Mouse (Mus musculus) hindbrain, postnatal 0 days (tissue): Measurements from ENCODE around the gene Ago4. TPM values are rescaled to one million over a fixed set of nuclear protein-coding genes. Genes with fewer than 3 reads are reported as not detected.

ENCODE experiments used
- ATAC-seq: fragments of 200-750 bp; cut with Nextera tagmentation; 2 replicates; pipeline ENCODE4 v1.8.0; 2017; ENCODE audit warnings: mild to moderate bottlenecking, moderate TSS enrichment, moderate library complexity
- DNase-seq: peaks from one replicate; pipeline ENCODE4 v3.0.0-alpha.2; 2015; ENCODE audit warnings: low spot score
- H3K27ac ChIP-seq: fragments of 300-500 bp; sonication (generic); 2 replicates; pipeline ENCODE4 v1.5.1; 2014; ENCODE audit warnings: mild to moderate bottlenecking
- H3K27me3 ChIP-seq: fragments of 300-500 bp; sonication (generic); 2 replicates; pipeline ENCODE4 v1.6.1; 2014; ENCODE audit warnings: low read length, mixed read lengths; ENCODE audit not compliant: insufficient read depth
- H3K36me3 ChIP-seq: fragments of 300-500 bp; sonication (generic); 2 replicates; pipeline ENCODE4 v1.6.1; 2014; ENCODE audit warnings: low read length, mixed read lengths; ENCODE audit not compliant: insufficient read depth
- H3K4me1 ChIP-seq: fragments of 300-500 bp; sonication (generic); 2 replicates; pipeline ENCODE4 v1.6.1; 2014; ENCODE audit warnings: antibody characterized with exemption, low read length, mixed read lengths; ENCODE audit not compliant: insufficient read depth
- H3K4me2 ChIP-seq: fragments of 300-500 bp; sonication (generic); 2 replicates; pipeline ENCODE4 v1.6.1; 2014; ENCODE audit warnings: low read depth, mild to moderate bottlenecking, low read length, moderate library complexity, mixed read lengths
- H3K4me3 ChIP-seq: fragments of 300-500 bp; sonication (generic); 2 replicates; pipeline ENCODE4 v1.5.1; 2014; ENCODE audit warnings: low read length
- H3K9ac ChIP-seq: fragments of 300-500 bp; sonication (generic); replicated peaks from 2 replicates; pipeline ENCODE4 v1.6.1; 2014; ENCODE audit warnings: mild to moderate bottlenecking, low read length, moderate library complexity, mixed read lengths
- H3K9me3 ChIP-seq: fragments of 300-500 bp; sonication (generic); 2 replicates; pipeline ENCODE4 v1.6.1; 2016; ENCODE audit warnings: low read length, mixed read lengths
- CTCF ChIP-seq: IDR thresholded peaks from 2 replicates; pipeline ENCODE4 v1.5.1; 2016; ENCODE audit warnings: antibody characterized with exemption, control low read depth, low read depth
- WGBS: fragments of 180-500 bp; shearing (Covaris S2); extraction: QIAGEN DNeasy Blood & Tissue Kit; methylation state at CpG from one replicate; pipeline ENCODE4 v1.1.7; 2014; 5-methylcytosine and 5-hydroxymethylcytosine counted together
- microRNA-seq, 2 experiments: library from miRNA; unstranded; fragments of <30 nt; microRNA quantifications; one replicate each; pipeline ENCODE4; 2016
- polyA plus RNA-seq: library from polyadenylated mRNA; unstranded; fragments of >200 nt; fragmentation: Nextera tagmentation; extraction: Ambion mirVana; gene quantifications from 2 replicates; pipeline ENCODE4 v1.2.1, GENCODE M21; 2015
- total RNA-seq: library from RNA; depleted of rRNA; stranded (reverse); fragments of >200 nt; gene quantifications from 2 replicates; pipeline ENCODE4 v1.2.3, GENCODE M21; 2014; rRNA removed

The Ago4 gene
- total and polyA plus RNA-seq, 2 experiments from 2014 or later, result 3.4 to 6.7 TPM

- WGBS, result 80% methylated on average over 1 of the region's 1 CpGs
- no peak overlapping the region for H3K4me2 ChIP-seq
- H3K9ac ChIP-seq, result no peak overlapping the region
- H3K36me3 ChIP-seq, result peaks cover 47% of the 10 kb centered on the region
- ATAC-seq, result no peak
- no peak overlapping the region for H3K4me3 ChIP-seq
- H3K9me3 ChIP-seq, result no peaks in the 10 kb centered on the region
- no peak overlapping the region for H3K27ac ChIP-seq
- no peak for DNase-seq
- no peak for TF ChIP-seq CTCF
- H3K27me3 ChIP-seq, result no peaks in the 10 kb centered on the region
- no peaks in the 10 kb centered on the region for H3K4me1 ChIP-seq
Measured at GRCm38 (mm10) chr4:126450268-126450667, 83.0 kb downstream of the Ago4 start.

- Histone ChIP-seq H3K9me3 (no peaks in the 10 kb centered on the region), H3K4me2 (no peak overlapping the region), H3K27ac (no peak overlapping the region), H3K9ac (no peak overlapping the region), H3K27me3 (no peaks in the 10 kb centered on the region), H3K4me1 (no peaks in the 10 kb centered on the region), H3K4me3 (no peak overlapping the region), H3K36me3 (peaks cover 49% of the 10 kb centered on the region)
- DNase-seq (no peak), ATAC-seq (no peak)
- no peak for TF ChIP-seq CTCF
- 87% methylated on average over 7 of the region's 7 CpGs for WGBS
Measured at GRCm38 (mm10) chr4:126447126-126447525, 86.1 kb downstream of the Ago4 start.

GRCm38 (mm10) chr4:126444528-126444927 is 88.7 kb downstream of the Ago4 start:
- H3K9ac ChIP-seq, result no peak overlapping the region
- peaks cover 74% of the 10 kb centered on the region for H3K36me3 ChIP-seq
- TF ChIP-seq CTCF, result no peak
- no peaks in the 10 kb centered on the region for H3K4me1 ChIP-seq
- ATAC-seq (no peak), DNase-seq (no peak)
- 86% methylated on average over 3 of the region's 3 CpGs for WGBS
- no peak overlapping the region for H3K4me3 ChIP-seq
- no peaks in the 10 kb centered on the region for H3K27me3 ChIP-seq
- no peak overlapping the region for H3K27ac ChIP-seq
- no peak overlapping the region for H3K4me2 ChIP-seq
- no peaks in the 10 kb centered on the region for H3K9me3 ChIP-seq

Small RNAs within 50 kb of the gene (microRNA-seq; reads per million reads assigned to microRNA genes)
- 0 to 0.18 reads per million in 2 experiments for gene Mir7119

Other genes starting within 250 kb of the Ago4 start
- gene Col8a2, start 246.7 kb downstream of the Ago4 start, total RNA-seq, result 11.6 and 17.7 TPM in 2 replicates
- gene Col8a2, start 246.7 kb downstream of the Ago4 start, polyA plus RNA-seq, result 5.5 and 5.9 TPM in 2 replicates
- gene Adprhl2, start 211.8 kb downstream of the Ago4 start, total RNA-seq, result 64.0 and 73.9 TPM in 2 replicates
- gene Adprhl2, start 211.8 kb downstream of the Ago4 start, polyA plus RNA-seq, result 73.2 and 73.9 TPM in 2 replicates
- gene Tekt2, start 207.8 kb downstream of the Ago4 start, total RNA-seq, result 2.9 and 25.7 TPM in 2 replicates
- gene Tekt2, start 207.8 kb downstream of the Ago4 start, polyA plus RNA-seq, result 16.3 and 17.3 TPM in 2 replicates
- 7.6 and 8.6 TPM in 2 replicates for gene Ago3, start 103.9 kb downstream of the Ago4 start, total RNA-seq
- gene Ago3, start 103.9 kb downstream of the Ago4 start, polyA plus RNA-seq, result 12.8 and 13.5 TPM in 2 replicates
- 42.2 TPM in 2 replicates for gene Ago1, start 64.9 kb downstream of the Ago4 start, total RNA-seq
- 6.0 and 6.5 TPM in 2 replicates for gene Ago1, start 64.9 kb downstream of the Ago4 start, polyA plus RNA-seq
- gene Clspn, start 23.5 kb upstream of the Ago4 start, total RNA-seq, result 2.0 and 6.3 TPM in 2 replicates
- gene Clspn, start 23.5 kb upstream of the Ago4 start, polyA plus RNA-seq, result 5.9 and 8.7 TPM in 2 replicates
- 74.9 and 93.8 TPM in 2 replicates for gene 5730409E04Rik, start 76.3 kb upstream of the Ago4 start, total RNA-seq
- gene 5730409E04Rik, start 76.3 kb upstream of the Ago4 start, polyA plus RNA-seq, result 28.7 and 30.2 TPM in 2 replicates
- 164 and 207 TPM in 2 replicates for gene Psmb2, start 144.2 kb upstream of the Ago4 start, total RNA-seq
- gene Psmb2, start 144.2 kb upstream of the Ago4 start, polyA plus RNA-seq, result 465 and 473 TPM in 2 replicates
- not detected in 2 replicates for gene Tfap2e, start 202.8 kb upstream of the Ago4 start, total RNA-seq
- gene Tfap2e, start 202.8 kb upstream of the Ago4 start, polyA plus RNA-seq, result 0.15 and 0.16 TPM in 2 replicates
- gene Ncdn, start 220.0 kb upstream of the Ago4 start, total RNA-seq, result 380 and 389 TPM in 2 replicates
- 149 and 158 TPM in 2 replicates for gene Ncdn, start 220.0 kb upstream of the Ago4 start, polyA plus RNA-seq
- 43.9 and 45.4 TPM in 2 replicates for gene AU040320, start 220.1 kb upstream of the Ago4 start, total RNA-seq
- gene AU040320, start 220.1 kb upstream of the Ago4 start, polyA plus RNA-seq, result 30.5 and 33.6 TPM in 2 replicates